17 mouse cellular contexts compared by ENCODE assay signal in genomic region chr12:66283991-66284622, GRCm38 (mm10). TPM values are rescaled to one million over a fixed set of nuclear protein-coding genes. Genes with fewer than 3 reads are reported as not detected.
"Had no signal": no experiment of that assay in that cellular context is flagged by ENCODE, and none has a peak within 500 bp of the region (broad histone marks: within the 10 kb centered on the region; RNA-seq: fewer than 3 reads in every experiment).

TSS of gene Rpl10l (minus strand) at chr12:66284401.

- H3K4me1 ChIP-seq: limb, embryonic 15.5 days; neural tube, embryonic 13.5 days; stomach, embryonic 15.5 days had no signal

- H3K27me3 ChIP-seq: limb, embryonic 15.5 days; neural tube, embryonic 13.5 days; stomach, embryonic 15.5 days had no signal

- H3K27ac ChIP-seq: left cerebral cortex, adult 2 months; limb, embryonic 15.5 days; liver, embryonic 14.5 days; neural tube, embryonic 13.5 days; stomach, embryonic 15.5 days had no signal

- H3K4me3 ChIP-seq: left cerebral cortex, adult 2 months; limb, embryonic 15.5 days; neural tube, embryonic 13.5 days; stomach, embryonic 15.5 days had no signal

- DNase-seq: kidney, adult 8-10 months; kidney, postnatal 25 days; lung, adult 18-20 months; lung, postnatal 36 days; midbrain, embryonic 14.5 days; right cerebral cortex, postnatal 14 days; thymus, adult 2 months; thymus, postnatal 36 days had no signal

- H3K9ac ChIP-seq: limb, embryonic 15.5 days; liver, embryonic 14.5 days; neural tube, embryonic 13.5 days; stomach, embryonic 15.5 days had no signal

- H3K36me3 ChIP-seq: limb, embryonic 15.5 days; neural tube, embryonic 13.5 days; stomach, embryonic 15.5 days had no signal

- H3K9me3 ChIP-seq: limb, embryonic 15.5 days; stomach, embryonic 15.5 days had no signal

RNA-seq across cellular contexts. Expression of gene Rpl10l, which starts in this region (rescaled TPM):
- polyA plus RNA-seq: kidney, embryonic 16.5 days; limb, embryonic 11.5 days; limb, embryonic 15.5 days; liver, embryonic 14.5 days; lung, postnatal 0 days; midbrain, embryonic 14.5 days; neural tube, embryonic 13.5 days; spleen, adult 2 months; stomach, embryonic 15.5 days; thymus, adult 2 months had no signal
